18 mouse cellular contexts compared by ENCODE assay signal in genomic region chrX:19153619-19154018, GRCm38 (mm10).
A peak's percentile ranks its signal among the peaks of the same experiment; 100 is the strongest.
DNase-seq lines count a peak whose midpoint lies in the region; ATAC-seq and TF ChIP-seq lines count a peak whose summit lies in the region.
"Had no signal": no experiment of that assay in that cellular context is flagged by ENCODE, and none has a peak within 500 bp of the region (broad histone marks: within the 10 kb centered on the region; RNA-seq: fewer than 3 reads in every experiment).

No protein-coding gene starts in this region.

- H3K27me3 ChIP-seq in liver, adult 2 months (ENCODE audit: control insufficient read depth, insufficient read depth, low read length), result no peaks in the 10 kb centered on the region
- H3K27me3 ChIP-seq in forebrain, embryonic 16.5 days (replicated peaks; ENCODE audit: control insufficient read depth, insufficient read depth, low read length), result no peaks in the 10 kb centered on the region
- H3K27me3 ChIP-seq: embryonic facial prominence, embryonic 12.5 days; forebrain, embryonic 15.5 days; heart, embryonic 13.5 days had no signal

- H3K9me3 ChIP-seq in forebrain, embryonic 16.5 days (ENCODE audit: control insufficient read depth, low read length), result no peaks in the 10 kb centered on the region
- H3K9me3 ChIP-seq: embryonic facial prominence, embryonic 12.5 days; forebrain, embryonic 15.5 days; heart, embryonic 13.5 days had no signal

- H3K79me2 ChIP-seq in liver, adult 2 months (ENCODE audit: control insufficient read depth, insufficient read depth, low read length), result no peaks in the 10 kb centered on the region; the same call in 1 of the 2 replicates

- WGBS in liver, adult 2 months, result 88% methylated on average over 2 of the region's 2 CpGs
- 89% methylated on average over 2 of the region's 2 CpGs for WGBS in forebrain, embryonic 16.5 days

- intact Hi-C loops in heart, postnatal 36 days (cut with DNase I), result no loop called here

- no peak overlapping the region for H3K4me2 ChIP-seq in forebrain, embryonic 16.5 days (ENCODE audit: low read length)
- H3K4me2 ChIP-seq: embryonic facial prominence, embryonic 12.5 days; forebrain, embryonic 15.5 days; heart, embryonic 13.5 days; hindbrain, embryonic 14.5 days had no signal

- H3K4me3 ChIP-seq in liver, adult 2 months (ENCODE audit: insufficient read depth, low read depth, low read length), result no peak overlapping the region
- H3K4me3 ChIP-seq in forebrain, embryonic 16.5 days (replicated peaks; ENCODE audit: low read length), result no peak overlapping the region
- H3K4me3 ChIP-seq: embryonic facial prominence, embryonic 12.5 days; forebrain, embryonic 15.5 days; heart, embryonic 13.5 days had no signal

- no peak overlapping the region for H3K9ac ChIP-seq in liver, adult 2 months (ENCODE audit: low read depth, low read length)
- H3K9ac ChIP-seq in forebrain, embryonic 16.5 days (replicated peaks; ENCODE audit: low read depth, low read length), result no peak overlapping the region
- H3K9ac ChIP-seq: embryonic facial prominence, embryonic 12.5 days; forebrain, embryonic 15.5 days; heart, embryonic 13.5 days; hindbrain, embryonic 14.5 days had no signal

- no peak for TF ChIP-seq POLR2A in liver, adult 2 months (IDR thresholded peaks at IDR 0.05; ENCODE audit: extremely low read depth, insufficient read depth, low read length)

- H3K36me3 ChIP-seq in liver, adult 2 months (ENCODE audit: control insufficient read depth, insufficient read depth, low read length), result peaks cover 2% of the 10 kb centered on the region; the same call in 1 of the 2 replicates
- H3K36me3 ChIP-seq in forebrain, embryonic 16.5 days (ENCODE audit: control insufficient read depth, insufficient read depth), result no peaks in the 10 kb centered on the region
- H3K36me3 ChIP-seq: embryonic facial prominence, embryonic 12.5 days; forebrain, embryonic 15.5 days; heart, embryonic 13.5 days had no signal

- ATAC-seq in hematopoietic stem cell, adult 5-6 weeks (replicated peaks in 1 of 2; ENCODE audit: insufficient read depth in 1 of 2, low FRiP score in 2 of 2, low TSS enrichment in 1 of 2, low read depth in 1 of 2, poor library complexity in 2 of 2, severe bottlenecking in 2 of 2), result peak; percentile 43 to 60; a peak in 3 of 4 replicates
- 0 out of 2 replicates have a peak, but pooled peaks have one; percentile 19 for ATAC-seq in megakaryocyte progenitor cell, adult 5-6 weeks (replicated peaks; ENCODE audit: poor library complexity)
- ATAC-seq in forebrain, embryonic 16.5 days, result no peak
- ATAC-seq: forebrain, embryonic 15.5 days had no signal

- TF ChIP-seq CTCF in liver, adult 2 months (IDR thresholded peaks at IDR 0.05; ENCODE audit: low read depth, low read length), result no peak

- peak overlapping the region; percentile 29; the same call in 1 of the 2 replicates for H3K27ac ChIP-seq in liver, adult 2 months (replicated peaks; ENCODE audit: insufficient read depth, low read depth, low read length)
- H3K27ac ChIP-seq in forebrain, embryonic 16.5 days (ENCODE audit: low read length), result no peak overlapping the region
- H3K27ac ChIP-seq: embryonic facial prominence, embryonic 12.5 days; forebrain, embryonic 15.5 days; heart, embryonic 13.5 days; hindbrain, embryonic 14.5 days had no signal

- no peak for DNase-seq in liver, adult 2 months (ENCODE audit: extremely low read depth, low read depth, low spot score)
- no peak for DNase-seq in liver
- no peak for DNase-seq in heart, adult 11 months
- no peak for DNase-seq in heart, postnatal 36 days
- DNase-seq: adrenal gland, adult 8-10 months; adrenal gland, postnatal 36 days; cerebellum, adult 11 months; cerebellum, adult 8-10 months; cerebellum, postnatal 14 days; gastrocnemius, postnatal 10 days; heart, postnatal 4 days had no signal

- H3K4me1 ChIP-seq in liver, adult 2 months (ENCODE audit: control insufficient read depth, insufficient read depth, low read length), result 0 out of 2 replicates have a peak, but pooled peaks cover 3% of the 10 kb centered on the region
- no peaks in the 10 kb centered on the region for H3K4me1 ChIP-seq in forebrain, embryonic 16.5 days (replicated peaks; ENCODE audit: control insufficient read depth, insufficient read depth, low read length)
- H3K4me1 ChIP-seq: embryonic facial prominence, embryonic 12.5 days; forebrain, embryonic 15.5 days; heart, embryonic 13.5 days had no signal
